Mouse (Mus musculus) CD4-positive, CD25-positive, alpha-beta regulatory T cell, adult 4 months (primary cell): ENCODE data around the gene Cmc1. TPM values are rescaled to one million over a fixed set of nuclear protein-coding genes. Genes with fewer than 3 reads are reported as not detected.
A peak's percentile ranks its signal among the peaks of the same experiment; 100 is the strongest.
"Not testable (repeated sequence)": the region's sequence is repeated elsewhere in the genome, so short reads cannot be mapped to it uniquely, and the experiment has no call there.

ENCODE experiments used
- ATAC-seq: one replicate; pipeline ENCODE4 v1.8.0; 2017
- polyA plus RNA-seq, 2 experiments: library from polyadenylated mRNA; unstranded; fragments of 100-300 nt; shearing (Covaris generic); gene quantifications; one replicate each; pipeline ENCODE4 v1.2.1; 2017

Cmc1 gene
- polyA plus RNA-seq, result 10 to 100 TPM; 81.0 to 83.6 TPM

- ATAC-seq, result peak; percentile 92
Measured at GRCm38 (mm10) chr9:118149407-118150402, at the start of gene Cmc1. TSS of gene Cmc1 (minus strand) at chr9:118150177.

GRCm38 (mm10) chr9:118198557-118198956 is 48.6 kb upstream of the Cmc1 start:
- ATAC-seq, result no peak

- no peak for ATAC-seq
Measured at GRCm38 (mm10) chr9:118196661-118197390, 46.8 kb upstream of the Cmc1 start.

GRCm38 (mm10) chr9:118193263-118193662 is 43.3 kb upstream of the Cmc1 start:
- ATAC-seq, result no peak

- ATAC-seq, result no peak
Measured at GRCm38 (mm10) chr9:118191276-118191675, 41.3 kb upstream of the Cmc1 start.

- no peak for ATAC-seq
Measured at GRCm38 (mm10) chr9:118188374-118188773, 38.4 kb upstream of the Cmc1 start.

- no peak for ATAC-seq
Measured at GRCm38 (mm10) chr9:118187420-118187819, 37.4 kb upstream of the Cmc1 start.

- ATAC-seq, result no peak
Measured at GRCm38 (mm10) chr9:118186776-118187175, 36.8 kb upstream of the Cmc1 start.

- ATAC-seq, result no peak
Measured at GRCm38 (mm10) chr9:118179136-118180025, 29.4 kb upstream of the Cmc1 start.

- ATAC-seq, result no peak
Measured at GRCm38 (mm10) chr9:118176687-118177086, 26.7 kb upstream of the Cmc1 start.

- no peak for ATAC-seq
Measured at GRCm38 (mm10) chr9:118175411-118175810, 25.4 kb upstream of the Cmc1 start.

- ATAC-seq, result no peak
Measured at GRCm38 (mm10) chr9:118173086-118173485, 23.1 kb upstream of the Cmc1 start.

- ATAC-seq, result peak; percentile 73
Measured at GRCm38 (mm10) chr9:118168544-118168943, 18.6 kb upstream of the Cmc1 start.

GRCm38 (mm10) chr9:118167606-118168005 is 17.6 kb upstream of the Cmc1 start:
- peak; percentile 86 for ATAC-seq

GRCm38 (mm10) chr9:118161536-118161935 is 11.6 kb upstream of the Cmc1 start:
- no peak for ATAC-seq

GRCm38 (mm10) chr9:118159936-118160335 is 10.0 kb upstream of the Cmc1 start:
- ATAC-seq, result no peak

GRCm38 (mm10) chr9:118158201-118158600 is 8.2 kb upstream of the Cmc1 start:
- ATAC-seq, result no peak

GRCm38 (mm10) chr9:118157234-118157633 is 7.3 kb upstream of the Cmc1 start:
- ATAC-seq, result peak; percentile 89

- ATAC-seq, result no peak
Measured at GRCm38 (mm10) chr9:118154666-118155065, 4.7 kb upstream of the Cmc1 start.

GRCm38 (mm10) chr9:118151221-118151507 is 1.2 kb upstream of the Cmc1 start:
- ATAC-seq, result no peak

- ATAC-seq, result peak; percentile 4
Measured at GRCm38 (mm10) chr9:118150429-118151220, 648 bp upstream of the Cmc1 start.

GRCm38 (mm10) chr9:118140356-118140755 is 9.6 kb downstream of the Cmc1 start:
- ATAC-seq, result not testable (repeated sequence)
